Mouse (Mus musculus): ENCODE measurements around the gene Scml4. TPM values are rescaled to one million over a fixed set of nuclear protein-coding genes. Genes with fewer than 3 reads are reported as not detected.

The Scml4 gene
- polyA plus RNA-seq, 1 experiment, result not detected

DNA sequence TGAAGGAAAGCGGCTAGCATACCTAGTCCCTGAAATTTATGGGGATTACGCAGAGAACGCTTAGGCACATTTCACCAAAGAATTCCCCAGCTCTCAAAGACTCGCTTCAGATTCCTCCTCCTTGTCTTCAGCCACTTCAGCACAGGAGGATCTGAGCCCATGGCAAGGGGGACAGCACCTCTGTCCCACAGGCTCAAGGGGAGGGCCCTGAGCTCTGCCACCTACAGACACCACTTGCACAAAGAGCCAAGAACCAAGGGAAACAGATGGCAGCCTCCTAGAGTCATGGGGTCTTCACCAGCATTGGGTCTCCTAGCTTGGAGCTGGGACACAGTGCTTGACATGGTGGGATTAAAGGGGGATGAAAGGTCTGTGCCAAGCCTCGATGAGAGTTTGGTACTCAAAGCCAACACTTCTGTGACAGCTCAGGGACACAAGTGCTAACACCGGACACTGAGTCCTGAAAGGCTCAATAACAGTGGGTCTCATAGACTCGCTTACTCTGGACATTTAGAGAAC, 13.0 kb downstream of the Scml4 start:
- TF ChIP-seq CTCF (IDR thresholded peaks at IDR 0.05; ENCODE audit: low read depth, low read length) (no peak), POLR2A (IDR thresholded peaks at IDR 0.05; ENCODE audit: borderline replicate concordance, low read depth, low read length) (no peak)

DNA sequence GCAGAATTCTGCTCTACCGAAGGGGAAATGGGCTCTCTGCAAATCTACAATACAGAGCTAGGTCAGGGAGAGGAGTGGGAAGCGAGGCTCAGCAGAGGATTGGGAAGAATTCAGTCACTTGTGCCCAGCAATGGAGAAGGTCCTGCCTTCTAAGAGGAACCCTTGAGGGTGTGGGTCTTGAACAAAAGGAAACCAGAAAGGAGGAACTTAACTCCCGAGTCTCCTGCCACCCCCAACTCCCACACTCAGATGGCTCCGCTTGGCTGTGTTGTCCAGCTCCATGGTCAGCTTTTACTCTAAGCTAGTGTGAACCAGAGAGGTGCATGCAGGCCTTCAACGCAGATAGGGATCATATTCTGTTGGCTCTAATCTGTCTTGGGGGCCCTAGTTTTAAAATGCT, 16.0 kb downstream of the Scml4 start:
- H3K4me3 ChIP-seq (ENCODE audit: insufficient read depth, low read length), result no peak overlapping the region
- H3K4me1 ChIP-seq (ENCODE audit: control insufficient read depth, insufficient read depth, low read length), result peaks cover 4% of the 10 kb centered on the region; the same call in 1 of the 2 replicates
- H3K27ac ChIP-seq (ENCODE audit: insufficient read depth, low read depth, low read length), result no peak overlapping the region
- TF ChIP-seq CTCF (IDR thresholded peaks at IDR 0.05; ENCODE audit: low read depth, low read length) (no peak), POLR2A (IDR thresholded peaks at IDR 0.05; ENCODE audit: borderline replicate concordance, low read depth, low read length) (no peak)

More for the DNA sequence above, 13.0 kb downstream of the Scml4 start:
- Histone ChIP-seq H3K27ac (ENCODE audit: insufficient read depth, low read depth, low read length) (no peak overlapping the region), H3K4me1 (ENCODE audit: control insufficient read depth, insufficient read depth, low read length) (peaks cover 4% of the 10 kb centered on the region; the same call in 1 of the 2 replicates), H3K4me3 (ENCODE audit: insufficient read depth, low read length) (no peak overlapping the region)

DNA sequence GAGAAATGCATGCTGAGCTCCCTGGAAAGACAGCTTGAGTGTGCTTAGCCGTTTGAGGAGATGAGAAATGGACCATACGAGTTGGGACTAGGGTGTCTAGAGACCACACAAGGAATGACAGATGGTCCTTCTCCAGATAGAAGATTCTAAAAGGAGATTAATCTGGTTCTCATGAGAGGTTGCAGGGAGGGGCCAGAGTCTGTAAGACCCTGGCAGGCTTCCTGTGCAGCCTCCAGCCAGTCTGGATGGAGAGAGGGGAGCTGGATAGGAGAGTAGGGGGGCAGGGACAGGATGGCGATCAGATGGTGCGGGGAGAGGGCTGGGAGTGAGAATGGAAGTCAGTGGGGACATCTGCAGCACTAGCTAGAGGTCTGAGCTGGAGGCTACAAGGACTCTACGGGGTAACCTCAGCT, 19.1 kb downstream of the Scml4 start:
- no peak overlapping the region for H3K4me3 ChIP-seq (ENCODE audit: insufficient read depth, low read length)
- no peak overlapping the region for H3K27ac ChIP-seq (ENCODE audit: insufficient read depth, low read depth, low read length)
- TF ChIP-seq POLR2A (IDR thresholded peaks at IDR 0.05; ENCODE audit: borderline replicate concordance, low read depth, low read length), result no peak
- H3K4me1 ChIP-seq (ENCODE audit: control insufficient read depth, insufficient read depth, low read length), result peaks cover 4% of the 10 kb centered on the region; the same call in 1 of the 2 replicates

DNA sequence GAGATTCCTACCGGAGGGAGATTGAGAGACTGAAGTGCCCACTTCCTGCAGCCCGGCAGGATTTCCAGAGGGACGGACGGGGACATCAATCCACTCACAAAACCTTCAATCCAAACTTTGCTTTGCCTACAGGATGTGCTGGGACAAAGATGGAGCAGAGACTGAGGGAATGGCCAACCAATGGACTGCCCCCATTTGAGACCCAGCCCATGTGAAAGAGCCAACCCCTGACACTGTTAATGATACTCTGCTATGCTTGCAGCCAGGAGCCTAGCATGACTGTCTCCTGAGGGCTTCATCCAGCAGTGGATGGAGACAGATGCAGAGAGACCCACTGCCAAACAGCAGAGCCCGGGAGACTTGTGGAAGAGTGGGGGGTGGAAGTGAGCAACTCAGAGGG, 19.5 kb downstream of the Scml4 start:
- Histone ChIP-seq H3K4me3 (ENCODE audit: insufficient read depth, low read length) (no peak overlapping the region), H3K27ac (ENCODE audit: insufficient read depth, low read depth, low read length) (no peak overlapping the region), H3K4me1 (ENCODE audit: control insufficient read depth, insufficient read depth, low read length) (peaks cover 4% of the 10 kb centered on the region; the same call in 1 of the 2 replicates)
- no peak for TF ChIP-seq POLR2A (IDR thresholded peaks at IDR 0.05; ENCODE audit: borderline replicate concordance, low read depth, low read length)
- TF ChIP-seq CTCF (IDR thresholded peaks at IDR 0.05; ENCODE audit: low read depth, low read length), result no peak

DNA sequence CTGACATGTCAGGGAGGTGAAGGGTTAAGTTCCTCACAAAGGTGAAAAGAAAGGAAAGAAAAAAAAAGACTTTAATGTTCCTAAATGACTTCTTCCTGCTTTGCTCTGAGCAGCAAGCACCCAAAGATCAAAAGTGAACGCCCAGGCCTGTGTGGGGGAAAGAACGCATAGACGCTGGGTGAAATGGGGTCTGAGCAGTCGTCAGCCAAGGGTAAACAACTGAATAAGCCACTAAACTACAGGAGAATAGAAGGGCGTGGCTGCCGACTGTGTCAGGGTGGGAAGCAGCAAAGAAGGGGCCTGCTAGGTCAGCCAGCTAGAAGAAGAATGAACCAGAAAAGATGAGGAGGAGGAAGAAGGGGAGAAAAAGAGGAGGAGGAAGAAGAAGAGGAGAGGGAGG, 26.9 kb downstream of the Scml4 start:
- Histone ChIP-seq H3K27ac (ENCODE audit: insufficient read depth, low read depth, low read length) (no peak overlapping the region), H3K4me3 (ENCODE audit: insufficient read depth, low read length) (no peak overlapping the region), H3K4me1 (ENCODE audit: control insufficient read depth, insufficient read depth, low read length) (no peaks in the 10 kb centered on the region)
- TF ChIP-seq CTCF (IDR thresholded peaks at IDR 0.05; ENCODE audit: low read depth, low read length), result no peak
- TF ChIP-seq POLR2A (IDR thresholded peaks at IDR 0.05; ENCODE audit: borderline replicate concordance, low read depth, low read length), result no peak

DNA sequence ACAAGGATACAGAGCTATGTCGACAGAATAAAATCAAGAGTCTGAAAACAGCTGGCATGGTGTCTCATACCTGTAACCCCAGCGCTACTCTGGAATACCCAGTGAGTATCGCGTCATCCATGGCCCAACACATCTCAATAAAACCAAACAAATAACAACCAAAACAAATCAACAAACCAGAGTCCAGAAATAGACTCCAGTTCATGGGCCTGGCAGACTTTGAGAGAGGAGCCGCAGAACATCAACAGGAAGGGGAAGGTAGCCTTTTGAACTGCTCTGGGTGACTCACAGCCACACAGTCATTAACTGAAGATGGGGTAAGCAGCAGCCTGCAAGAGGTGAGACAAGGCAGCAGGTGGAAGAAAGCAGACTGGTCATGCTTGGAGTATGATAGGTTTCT, 28.1 kb downstream of the Scml4 start:
- TF ChIP-seq POLR2A (IDR thresholded peaks at IDR 0.05; ENCODE audit: borderline replicate concordance, low read depth, low read length) (no peak), CTCF (IDR thresholded peaks at IDR 0.05; ENCODE audit: low read depth, low read length) (no peak)
- Histone ChIP-seq H3K4me3 (ENCODE audit: insufficient read depth, low read length) (no peak overlapping the region), H3K4me1 (ENCODE audit: control insufficient read depth, insufficient read depth, low read length) (no peaks in the 10 kb centered on the region), H3K27ac (ENCODE audit: insufficient read depth, low read depth, low read length) (no peak overlapping the region)

DNA sequence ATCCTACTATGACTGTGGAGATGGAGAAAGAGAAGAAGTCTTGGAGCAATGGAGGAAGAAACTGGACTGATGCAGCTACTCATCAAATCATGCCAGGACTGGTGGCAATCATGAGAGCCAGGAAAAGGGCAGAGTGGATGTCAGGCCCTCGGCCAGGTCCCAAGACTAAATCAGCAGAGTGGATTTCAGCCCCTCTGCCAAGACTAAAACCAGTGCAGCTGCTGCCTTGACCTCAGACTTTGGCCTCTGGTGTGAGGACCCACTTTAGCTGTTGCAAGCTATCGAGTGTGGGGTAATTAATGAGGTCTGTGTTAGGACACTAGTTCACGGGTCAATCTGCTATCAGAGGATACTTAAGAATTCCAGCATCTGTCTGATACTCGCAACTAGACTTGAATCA, 30.2 kb downstream of the Scml4 start:
- Histone ChIP-seq H3K27ac (ENCODE audit: insufficient read depth, low read depth, low read length) (no peak overlapping the region), H3K4me3 (ENCODE audit: insufficient read depth, low read length) (no peak overlapping the region), H3K4me1 (ENCODE audit: control insufficient read depth, insufficient read depth, low read length) (no peaks in the 10 kb centered on the region)
- TF ChIP-seq CTCF (IDR thresholded peaks at IDR 0.05; ENCODE audit: low read depth, low read length), result no peak
- TF ChIP-seq POLR2A (IDR thresholded peaks at IDR 0.05; ENCODE audit: borderline replicate concordance, low read depth, low read length), result no peak

DNA sequence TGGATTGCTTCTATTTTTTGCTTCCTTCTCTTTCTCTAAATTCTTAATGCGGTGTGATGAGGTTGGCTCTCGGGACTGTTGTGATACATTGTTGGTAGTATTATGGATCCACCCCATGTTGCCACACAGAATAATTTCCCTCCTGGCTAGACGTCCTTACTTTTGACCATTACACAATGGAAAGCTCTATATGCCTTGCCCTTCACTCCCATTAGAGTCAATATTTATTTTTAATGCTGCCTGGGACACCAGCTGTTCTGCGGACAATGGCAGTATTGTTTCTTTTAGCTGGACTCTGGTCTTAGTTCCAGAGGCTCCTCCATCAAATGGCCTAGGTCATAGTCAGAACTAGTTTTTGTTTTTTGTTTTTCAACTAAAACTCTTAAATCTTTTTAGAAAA, 32.1 kb downstream of the Scml4 start:
- Histone ChIP-seq H3K4me3 (ENCODE audit: insufficient read depth, low read length) (no peak overlapping the region), H3K4me1 (ENCODE audit: control insufficient read depth, insufficient read depth, low read length) (no peaks in the 10 kb centered on the region), H3K27ac (ENCODE audit: insufficient read depth, low read depth, low read length) (no peak overlapping the region)
- TF ChIP-seq CTCF (IDR thresholded peaks at IDR 0.05; ENCODE audit: low read depth, low read length) (no peak), POLR2A (IDR thresholded peaks at IDR 0.05; ENCODE audit: borderline replicate concordance, low read depth, low read length) (no peak)

DNA sequence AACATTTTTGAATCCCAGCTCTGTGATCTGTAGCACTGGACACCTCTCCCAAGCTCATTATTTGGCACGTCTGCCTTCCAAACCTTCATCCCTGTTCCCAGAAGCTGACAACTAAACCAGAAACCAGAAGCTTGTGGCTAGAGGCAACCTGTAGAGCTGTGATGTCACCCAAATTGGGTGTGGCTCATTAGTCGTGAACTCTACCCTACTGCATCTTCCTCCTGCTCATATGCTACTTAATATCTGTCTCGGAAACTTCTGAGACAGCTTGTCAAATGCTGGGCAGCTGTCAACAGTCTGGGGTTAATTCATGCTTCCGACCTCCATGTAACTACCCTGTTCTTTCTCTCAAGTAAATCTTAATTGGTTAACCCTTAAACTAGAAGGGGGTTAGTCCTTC, 32.8 kb downstream of the Scml4 start:
- Histone ChIP-seq H3K27ac (ENCODE audit: insufficient read depth, low read depth, low read length) (no peak overlapping the region), H3K4me3 (ENCODE audit: insufficient read depth, low read length) (no peak overlapping the region), H3K4me1 (ENCODE audit: control insufficient read depth, insufficient read depth, low read length) (peaks cover 3% of the 10 kb centered on the region; the same call in 1 of the 2 replicates)
- TF ChIP-seq POLR2A (IDR thresholded peaks at IDR 0.05; ENCODE audit: borderline replicate concordance, low read depth, low read length) (no peak), CTCF (IDR thresholded peaks at IDR 0.05; ENCODE audit: low read depth, low read length) (no peak)

DNA sequence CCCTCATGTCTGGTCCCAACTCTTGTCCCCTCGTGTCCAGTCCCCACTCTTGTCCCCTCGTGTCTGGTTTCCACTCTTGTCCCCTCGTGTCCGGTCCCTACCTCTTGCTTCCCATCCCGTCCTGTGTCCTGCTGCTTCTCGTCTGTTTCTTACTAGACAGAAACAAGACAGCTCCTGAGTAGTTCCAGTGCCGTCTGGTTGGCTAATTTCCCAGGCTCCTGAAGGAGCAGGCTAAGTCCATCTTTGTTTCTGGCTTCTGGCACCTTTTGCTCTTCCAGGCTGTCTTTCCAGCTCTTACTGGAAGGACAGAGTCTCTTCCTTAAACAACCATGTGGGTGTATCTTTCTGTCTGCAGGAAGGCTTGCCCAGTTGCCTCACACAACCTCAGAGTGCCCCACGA, 33.7 kb downstream of the Scml4 start:
- peaks cover 4% of the 10 kb centered on the region; the same call in 1 of the 2 replicates for H3K4me1 ChIP-seq (ENCODE audit: control insufficient read depth, insufficient read depth, low read length)
- TF ChIP-seq CTCF (IDR thresholded peaks at IDR 0.05; ENCODE audit: low read depth, low read length) (no peak), POLR2A (IDR thresholded peaks at IDR 0.05; ENCODE audit: borderline replicate concordance, low read depth, low read length) (no peak)
- H3K4me3 ChIP-seq (ENCODE audit: insufficient read depth, low read length), result no peak overlapping the region
- H3K27ac ChIP-seq (ENCODE audit: insufficient read depth, low read depth, low read length), result no peak overlapping the region

DNA sequence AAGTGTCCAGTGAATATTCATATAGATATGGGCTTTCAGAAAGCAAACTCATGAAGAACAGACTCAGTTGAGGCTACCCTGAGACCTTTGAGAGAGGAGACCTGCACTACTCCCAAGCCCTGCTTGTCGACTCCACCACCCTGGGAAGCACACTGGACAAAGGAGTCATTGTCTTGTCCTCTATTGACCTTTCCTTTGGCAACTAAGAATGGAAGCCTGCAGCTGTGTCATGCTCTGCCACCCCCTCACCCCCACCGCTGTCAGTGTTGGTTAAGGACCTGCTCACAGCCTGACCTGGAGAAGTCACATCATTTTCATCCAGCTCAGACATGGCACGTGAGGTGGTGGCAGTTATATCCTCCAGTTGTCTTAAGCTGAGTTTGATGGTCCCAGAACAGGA, 34.1 kb downstream of the Scml4 start:
- Histone ChIP-seq H3K27ac (ENCODE audit: insufficient read depth, low read depth, low read length) (no peak overlapping the region), H3K4me3 (ENCODE audit: insufficient read depth, low read length) (no peak overlapping the region), H3K4me1 (ENCODE audit: control insufficient read depth, insufficient read depth, low read length) (peaks cover 4% of the 10 kb centered on the region; the same call in 1 of the 2 replicates)
- TF ChIP-seq POLR2A (IDR thresholded peaks at IDR 0.05; ENCODE audit: borderline replicate concordance, low read depth, low read length), result no peak
- TF ChIP-seq CTCF (IDR thresholded peaks at IDR 0.05; ENCODE audit: low read depth, low read length), result no peak
